Mouse (Mus musculus) kidney, adult 9 months (tissue): ENCODE data around the gene 4930451I11Rik.

ENCODE experiments used
- DNase-seq: peaks from one replicate; pipeline ENCODE4 v3.0.0; 2022

Gene 4930451I11Rik

DNA sequence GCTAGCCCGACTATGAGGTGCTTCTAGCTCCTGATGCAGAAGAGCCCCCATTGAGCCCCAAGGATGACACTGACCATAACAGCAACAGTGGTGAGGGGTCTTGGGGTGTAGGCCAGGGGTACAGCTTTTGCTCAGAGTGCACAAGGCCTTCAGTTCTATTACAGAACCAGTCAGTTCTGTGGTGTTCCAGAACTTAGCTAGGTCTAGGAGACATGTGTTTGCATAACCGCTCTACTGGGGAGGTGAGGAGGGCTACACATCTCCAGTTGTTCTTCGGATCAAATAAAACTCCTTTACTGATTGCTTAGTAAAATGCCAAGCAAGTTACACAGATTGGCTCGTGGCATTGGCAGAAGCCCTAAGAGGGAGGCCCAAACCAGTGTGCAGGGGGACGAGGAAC, at the start of gene 4930451I11Rik:
TSS of gene 4930451I11Rik (minus strand) at position 101 of the 400 bp plus-strand sequence.
- no peak for DNase-seq

DNA sequence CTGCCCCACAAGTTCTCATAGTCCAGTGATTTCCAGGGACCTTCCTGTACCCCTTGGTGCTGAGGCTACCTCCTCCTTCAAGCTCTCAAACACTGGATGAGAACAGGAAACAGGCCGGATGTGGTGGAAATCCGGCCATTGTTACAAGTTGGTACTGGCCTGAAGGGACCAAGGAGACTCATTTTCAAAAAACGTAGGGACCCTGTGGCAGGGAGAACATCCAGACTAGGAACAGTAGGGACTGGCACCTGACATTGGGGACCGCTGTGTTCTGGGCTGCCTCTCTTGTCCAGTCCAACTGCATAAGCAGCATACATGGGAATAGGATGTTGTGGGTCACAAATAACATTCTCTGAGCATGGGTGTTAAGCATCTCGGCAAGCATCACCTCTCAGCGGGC, 49.6 kb upstream of the 4930451I11Rik start:
- DNase-seq = peak; percentile 72

DNA sequence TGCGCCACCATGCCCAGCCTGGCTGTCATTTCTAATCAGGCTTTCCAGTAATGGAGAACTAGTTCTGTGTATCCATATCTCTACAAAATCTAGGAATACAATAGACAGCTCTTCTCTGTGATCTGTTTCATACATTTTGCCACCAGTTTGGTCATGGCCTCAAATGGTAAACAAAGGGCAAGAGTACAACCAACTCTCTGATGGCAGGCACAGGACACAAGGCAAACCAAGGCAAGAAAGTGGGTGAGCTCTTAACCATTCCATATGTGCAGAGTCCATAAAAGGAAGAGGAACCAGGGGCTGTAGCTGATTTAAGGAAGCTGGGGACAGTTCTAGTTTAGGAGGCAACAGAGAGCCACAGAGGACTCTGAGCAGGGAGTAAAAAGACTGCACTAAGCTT, 45.8 kb upstream of the 4930451I11Rik start:
- no peak for DNase-seq

- no peak for DNase-seq
Measured at GRCm38 (mm10) chr7:126870520-126870891, 39.1 kb upstream of the 4930451I11Rik start.

- no peak for DNase-seq
Measured at GRCm38 (mm10) chr7:126869780-126870519, 38.5 kb upstream of the 4930451I11Rik start.

GRCm38 (mm10) chr7:126868003-126868402, 36.6 kb upstream of the 4930451I11Rik start:
- no peak for DNase-seq

DNA sequence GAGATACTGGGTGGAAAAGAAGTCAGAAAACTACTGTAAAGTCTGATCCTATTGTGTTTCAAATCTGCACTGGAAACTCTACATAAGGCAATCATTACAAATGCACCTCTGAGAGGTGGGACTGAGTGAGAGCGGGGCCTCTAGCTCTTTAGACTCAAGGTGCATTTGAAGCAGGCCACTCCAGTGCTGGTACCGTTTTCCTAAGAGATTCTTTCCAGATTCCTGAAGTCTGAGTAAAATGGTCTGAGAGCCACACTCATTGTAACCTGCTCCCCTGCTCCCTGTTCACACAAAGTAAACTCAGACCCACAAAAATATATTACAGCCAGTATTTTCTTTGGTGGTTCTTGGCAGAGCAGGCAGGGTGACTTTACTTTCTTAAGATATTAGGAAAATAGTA, 36.1 kb upstream of the 4930451I11Rik start:
- DNase-seq = no peak

DNA sequence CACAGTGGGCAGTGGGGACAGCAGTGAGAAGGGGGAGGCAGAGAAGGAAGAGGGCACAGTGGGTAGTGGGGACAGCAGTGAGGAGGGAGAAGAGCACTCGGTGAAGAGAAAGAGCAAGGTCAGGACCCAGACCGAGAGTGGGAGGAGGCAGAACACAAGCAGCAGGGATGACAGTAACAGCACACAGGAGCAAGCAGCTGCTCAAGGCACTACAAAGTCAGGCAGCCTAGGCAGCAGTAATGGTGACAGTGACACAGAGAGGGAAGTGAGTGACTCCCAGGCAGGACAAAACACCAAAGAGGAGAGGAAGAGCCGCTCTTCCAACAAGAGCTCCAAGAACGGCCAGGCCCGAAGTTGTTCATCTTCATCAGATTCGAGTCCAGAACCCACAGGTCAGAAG, 32.4 kb upstream of the 4930451I11Rik start:
- no peak for DNase-seq

DNA sequence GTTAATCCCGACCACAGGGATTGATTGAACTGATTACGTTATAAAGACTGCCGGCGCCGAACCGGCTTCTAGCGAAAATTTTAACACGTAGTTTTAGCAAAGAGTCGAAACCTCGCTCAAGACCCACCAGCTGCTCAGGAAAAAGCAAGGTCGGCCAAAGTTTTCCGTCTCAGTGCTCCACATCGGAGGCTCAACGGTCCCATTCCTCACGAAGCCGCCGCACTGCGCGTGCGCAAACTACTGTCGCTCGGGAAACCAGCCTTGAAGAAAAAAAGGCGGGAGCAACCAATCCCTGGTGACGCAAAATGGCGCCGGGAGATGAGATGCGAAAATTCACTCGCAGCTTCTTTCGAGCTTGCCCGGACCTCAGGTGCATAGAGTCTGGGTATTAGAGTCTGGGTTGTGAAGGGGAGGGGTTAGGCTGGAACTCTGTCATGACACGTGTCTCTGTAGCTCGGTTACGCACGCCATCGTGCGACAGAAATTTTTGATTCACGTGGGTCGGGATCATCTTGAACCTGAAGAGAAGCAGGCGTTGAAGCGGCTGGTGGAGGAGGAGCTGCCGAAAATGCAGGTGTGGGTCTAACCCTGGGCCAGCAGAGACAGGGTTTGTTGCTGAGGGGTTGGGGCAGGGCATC, 30.8 kb upstream of the 4930451I11Rik start, which contains the start of gene Ino80e:
TSS of gene Ino80e (minus strand) at position 231 of the 638 bp plus-strand sequence.
- peak; percentile 96 for DNase-seq

GRCm38 (mm10) chr7:126861429-126862130, 30.1 kb upstream of the 4930451I11Rik start, which contains the start of gene Hirip3:
Gene Hirip3, plus strand, starts transcription at chr7:126861972.
- peak; percentile 97 for DNase-seq

GRCm38 (mm10) chr7:126860987-126861386, 29.5 kb upstream of the 4930451I11Rik start:
- no peak for DNase-seq

- DNase-seq = no peak
Measured at GRCm38 (mm10) chr7:126856741-126857420, 25.4 kb upstream of the 4930451I11Rik start.

DNA sequence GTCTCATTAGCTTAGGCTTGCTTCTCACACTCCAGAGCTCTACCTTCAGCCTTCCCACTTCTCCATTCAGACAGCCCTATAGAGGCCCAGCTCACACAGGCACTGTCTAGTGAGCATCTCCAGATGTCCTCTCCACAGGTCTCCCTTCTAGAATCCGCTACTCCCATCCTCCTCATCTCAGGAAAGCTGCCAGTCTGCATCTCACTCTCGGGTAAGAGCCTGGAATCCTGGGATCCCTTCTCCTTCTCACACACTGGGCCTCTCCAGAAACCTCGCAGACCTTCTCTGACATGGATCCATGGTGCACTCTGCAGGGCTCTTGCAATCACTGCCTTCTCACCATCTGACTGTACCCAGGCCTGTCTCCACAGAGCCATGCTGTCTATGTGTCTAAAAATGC, 24.2 kb upstream of the 4930451I11Rik start:
- no peak for DNase-seq

DNA sequence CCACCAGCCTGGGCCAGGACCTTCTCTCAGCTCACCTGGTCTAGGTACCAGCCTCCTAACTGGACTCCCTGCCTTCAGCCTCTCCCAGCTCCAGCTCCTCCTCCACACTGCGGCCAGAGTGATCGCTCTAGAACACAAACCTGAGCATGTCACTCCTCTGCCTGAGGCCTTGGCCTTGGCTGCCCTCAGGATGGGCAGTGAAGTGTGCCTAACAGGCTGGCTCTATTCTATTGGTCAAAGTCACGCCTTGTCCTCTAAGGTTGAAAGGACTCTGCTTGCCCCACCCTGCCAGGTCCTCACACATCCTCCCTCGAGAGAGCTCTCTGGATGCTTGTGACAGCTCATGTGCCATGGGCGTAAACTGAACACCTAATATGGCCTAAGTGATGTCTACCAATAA, 22.0 kb upstream of the 4930451I11Rik start:
- peak; percentile 87 for DNase-seq

- no peak for DNase-seq
Measured at GRCm38 (mm10) chr7:126851192-126851591, 19.8 kb upstream of the 4930451I11Rik start.

DNA sequence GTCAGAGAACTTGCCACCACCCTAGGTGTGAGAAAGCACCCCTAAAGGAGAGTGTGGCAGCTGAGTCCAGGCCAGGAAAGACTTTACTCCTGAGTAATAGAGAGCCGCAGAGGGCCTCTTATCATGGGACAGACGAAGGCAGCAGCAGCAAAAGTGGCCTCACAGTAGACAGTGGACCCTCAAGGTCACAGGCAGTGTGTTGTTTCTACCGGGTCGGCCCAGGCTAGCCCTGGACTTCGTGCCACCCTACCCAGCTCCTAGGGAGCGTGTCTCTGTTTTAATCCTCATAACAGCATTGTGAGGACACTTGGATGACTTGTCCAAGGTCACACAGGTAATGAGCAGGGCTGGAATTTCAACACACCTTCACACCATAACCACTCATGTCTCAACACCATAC, 18.7 kb upstream of the 4930451I11Rik start:
- no peak for DNase-seq

GRCm38 (mm10) chr7:126848794-126849193, 17.4 kb upstream of the 4930451I11Rik start:
- DNase-seq = no peak

GRCm38 (mm10) chr7:126847421-126848398, 16.3 kb upstream of the 4930451I11Rik start:
- no peak for DNase-seq

GRCm38 (mm10) chr7:126847116-126847420, 15.6 kb upstream of the 4930451I11Rik start, which contains the start of gene Doc2a:
Gene Doc2a, plus strand, starts transcription at chr7:126847416.
- DNase-seq = no peak

GRCm38 (mm10) chr7:126845516-126845915, 14.1 kb upstream of the 4930451I11Rik start:
- no peak for DNase-seq

DNA sequence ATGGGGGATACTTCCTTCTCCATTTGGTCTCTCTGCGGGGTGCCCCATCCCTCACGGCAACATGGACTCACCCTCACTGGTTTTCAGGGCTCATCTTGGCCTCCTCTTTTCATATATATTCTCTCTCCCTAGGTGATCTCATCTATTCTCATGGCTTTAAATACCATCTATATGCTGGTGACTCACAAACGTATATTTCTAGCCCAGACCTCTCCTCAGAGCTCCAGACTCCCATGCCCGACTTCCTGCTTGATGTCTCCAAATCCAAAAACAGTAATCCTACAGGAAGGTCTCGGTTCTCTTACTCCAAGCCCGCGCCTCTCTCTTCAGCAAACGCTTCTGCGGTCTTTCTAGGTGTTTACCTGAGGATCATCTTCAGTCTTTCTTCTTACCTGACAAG, 11.8 kb upstream of the 4930451I11Rik start:
- DNase-seq = no peak

DNA sequence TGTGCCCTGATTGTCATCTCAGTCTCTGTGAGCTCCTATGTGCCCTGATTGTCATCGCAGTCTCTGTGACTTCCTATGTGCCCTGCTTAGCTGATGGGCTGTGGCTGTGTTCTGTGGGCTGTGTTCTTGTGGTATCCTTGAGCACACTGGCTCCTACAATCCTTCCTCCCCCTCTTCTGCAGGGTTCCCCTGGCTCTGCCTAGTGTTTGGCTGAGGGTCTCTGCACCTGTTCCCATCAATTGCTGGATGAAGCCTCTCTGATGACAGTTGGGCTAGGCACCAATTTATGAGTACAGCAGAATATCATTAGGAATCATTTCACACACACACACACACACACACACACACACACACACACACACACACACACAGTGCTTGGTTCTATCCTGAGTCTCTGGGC, 1.9 kb upstream of the 4930451I11Rik start:
- no peak for DNase-seq
